Mouse (Mus musculus) kidney, adult 2 months (tissue): Measurements from ENCODE around the gene Sparcl1.

Experiments
- CTCF ChIP-seq: fragments of 200-500 bp; conservative IDR thresholded peaks from 2 replicates; pipeline ENCODE4 v1.5.1; 2011; ENCODE audit warnings: low read depth, mild to moderate bottlenecking, control low read depth, low read length, moderate library complexity, mixed read lengths; ENCODE audit not compliant: insufficient read depth, insufficient read length
- POLR2A ChIP-seq: fragments of 200-500 bp; IDR thresholded peaks from one replicate; pipeline ENCODE4 v1.6.1; 2011; ENCODE audit warnings: low read depth, low read length, control low read depth

GRCm38 (mm10) chr5:104096078-104096938, 17.2 kb downstream of the Sparcl1 start:
- TF ChIP-seq POLR2A (no peak), CTCF (no peak)
